Mouse (Mus musculus) C2C12 (cell line): ENCODE results near the gene Scarb1.
A peak's percentile ranks its signal among the peaks of the same experiment; 100 is the strongest.

Experiments
- CTCF ChIP-seq: IDR thresholded peaks from one replicate; pipeline ENCODE4 v1.5.1; 2011; ENCODE audit not compliant: control insufficient read depth, insufficient read depth, insufficient read length
- MAX ChIP-seq: IDR thresholded peaks from one replicate; pipeline ENCODE4 v1.6.1; 2011; ENCODE audit warnings: mild to moderate bottlenecking, control low read depth
- MYOD1 ChIP-seq: IDR thresholded peaks from one replicate; pipeline ENCODE4 v1.6.1; 2011; ENCODE audit warnings: low read depth; ENCODE audit not compliant: control insufficient read depth, insufficient read length

DNA sequence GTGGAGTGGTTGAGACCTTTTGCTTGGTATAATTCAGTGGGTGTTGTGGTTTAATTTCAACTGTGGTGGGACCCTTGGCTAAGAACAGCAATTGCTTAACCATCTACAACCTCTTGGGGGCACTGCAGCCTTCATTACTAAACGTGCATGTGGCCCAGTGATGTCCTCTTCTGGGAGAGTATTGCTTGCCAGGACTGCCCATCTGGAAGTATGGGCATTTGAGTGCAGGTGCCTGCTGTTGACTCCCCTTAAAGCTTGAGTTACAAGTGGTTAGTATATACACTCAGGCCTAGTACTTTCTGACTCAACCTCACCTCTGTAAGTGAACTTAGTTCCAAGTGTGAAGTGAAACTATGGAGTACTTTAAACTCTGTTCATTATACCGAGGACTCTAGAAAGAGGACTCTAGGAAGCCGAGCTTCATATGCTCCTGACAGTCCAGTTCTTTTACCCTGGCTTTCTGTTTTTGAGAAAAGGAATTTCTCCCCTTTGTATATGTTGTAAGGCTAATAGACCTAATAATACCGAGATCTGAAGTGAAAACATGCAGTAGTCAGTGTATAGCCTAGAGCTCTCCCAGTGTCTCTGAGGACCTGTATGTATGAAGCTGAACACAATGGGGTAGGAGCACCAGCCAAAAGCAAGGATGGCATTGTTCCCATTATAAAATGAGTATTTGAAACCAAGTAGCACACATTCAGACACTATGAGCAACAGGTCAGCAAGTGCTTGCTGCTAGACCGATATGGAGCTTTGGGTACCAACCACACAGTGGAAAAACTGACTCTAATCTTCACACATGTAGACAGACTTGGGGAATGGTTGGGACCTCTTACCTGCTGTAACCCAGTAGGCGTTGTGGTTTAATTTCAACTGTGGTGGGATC is 42.0 kb upstream of the Scarb1 start:
- TF ChIP-seq CTCF (peak; percentile 24), MYOD1 (no peak), MAX (peak; percentile 29)
